Mouse (Mus musculus): ENCODE results near the gene Atoh8. TPM values are rescaled to one million over a fixed set of nuclear protein-coding genes. Genes with fewer than 3 reads are reported as not detected.

Gene Atoh8
- polyA plus RNA-seq, 1 experiment from 2014 or later = 13.3 TPM

DNA sequence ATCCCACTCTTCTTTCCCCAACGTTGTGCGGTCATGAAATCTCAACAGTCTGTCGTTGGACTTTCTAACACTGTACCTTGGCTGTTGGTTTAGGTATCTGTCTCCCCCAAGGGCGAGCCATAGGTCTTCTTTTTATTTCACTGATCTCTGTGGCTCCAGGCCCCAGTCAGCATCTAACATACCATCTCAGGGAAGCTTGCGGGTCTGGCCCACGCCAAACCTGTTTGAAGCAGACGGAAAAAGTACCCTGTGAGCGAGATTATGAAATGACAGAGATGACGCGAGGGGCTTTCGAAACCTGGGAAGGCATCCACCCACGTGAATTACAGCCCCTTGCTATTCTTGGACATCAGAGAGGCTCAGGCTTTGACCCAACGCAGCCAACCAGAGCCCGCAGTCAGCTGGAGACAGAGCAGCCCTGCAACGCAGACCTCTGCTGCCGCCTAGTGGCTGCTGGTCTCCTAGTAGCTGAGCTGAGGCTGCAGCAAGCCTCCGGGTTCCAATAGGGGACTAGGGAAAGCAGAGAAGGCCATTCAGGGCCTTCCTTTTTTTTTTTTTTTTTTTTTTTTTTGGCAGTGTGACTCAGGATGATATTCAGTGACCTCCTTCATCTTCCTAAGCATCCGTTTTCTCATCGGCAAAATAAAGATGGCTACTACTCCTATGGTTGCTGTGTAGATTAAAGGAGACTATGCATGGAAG lies 25.8 kb upstream of the Atoh8 start:
- WGBS = 29% methylated on average over 19 of the region's 19 CpGs
- Histone ChIP-seq H3K27ac (ENCODE audit: low read depth, low read length) (no peak overlapping the region), H3K4me2 (replicated peaks; ENCODE audit: low read depth, low read length) (no peak overlapping the region), H3K4me1 (ENCODE audit: control insufficient read depth, insufficient read depth, low read length) (no peaks in the 10 kb centered on the region), H3K9ac (ENCODE audit: low read depth, low read length) (no peak overlapping the region), H3K27me3 (ENCODE audit: control insufficient read depth, insufficient read depth, low read length) (no peaks in the 10 kb centered on the region), H3K4me3 (ENCODE audit: low read length) (no peak overlapping the region), H3K36me3 (ENCODE audit: control insufficient read depth, insufficient read depth, low read length) (no peaks in the 10 kb centered on the region), H3K9me3 (ENCODE audit: control insufficient read depth, low read length) (no peaks in the 10 kb centered on the region)
- ATAC-seq (ENCODE audit: low FRiP score, low TSS enrichment) = peak; percentile 91

DNA sequence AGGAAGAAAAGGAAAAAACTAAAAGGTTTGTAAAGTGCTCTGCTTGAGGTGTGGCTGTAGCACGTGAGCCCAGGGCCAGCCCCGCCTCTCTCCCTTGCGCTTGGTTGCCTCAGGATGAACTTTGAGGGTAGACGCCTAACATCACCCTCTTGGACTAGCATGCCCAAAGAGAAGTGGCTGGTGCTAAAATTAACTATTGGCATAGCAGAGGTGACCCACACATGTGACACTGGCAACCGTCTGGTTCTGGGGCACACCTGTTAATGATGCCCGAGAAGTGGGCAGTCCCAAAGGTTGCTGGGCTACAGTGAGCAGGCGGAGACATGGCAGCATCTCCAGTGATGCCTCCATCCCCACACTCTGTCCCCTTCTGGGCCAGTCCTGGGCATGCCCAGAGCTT lies 24.1 kb upstream of the Atoh8 start:
- Histone ChIP-seq H3K4me3 (ENCODE audit: low read length) (no peak overlapping the region), H3K9me3 (ENCODE audit: control insufficient read depth, low read length) (no peaks in the 10 kb centered on the region), H3K36me3 (ENCODE audit: control insufficient read depth, insufficient read depth, low read length) (no peaks in the 10 kb centered on the region), H3K4me2 (replicated peaks; ENCODE audit: low read depth, low read length) (no peak overlapping the region), H3K27ac (ENCODE audit: low read depth, low read length) (no peak overlapping the region), H3K27me3 (ENCODE audit: control insufficient read depth, insufficient read depth, low read length) (no peaks in the 10 kb centered on the region), H3K4me1 (ENCODE audit: control insufficient read depth, insufficient read depth, low read length) (no peaks in the 10 kb centered on the region), H3K9ac (ENCODE audit: low read depth, low read length) (no peak overlapping the region)
- no peak for ATAC-seq (ENCODE audit: low FRiP score, low TSS enrichment)
- 69% methylated on average over 7 of the region's 7 CpGs for WGBS

DNA sequence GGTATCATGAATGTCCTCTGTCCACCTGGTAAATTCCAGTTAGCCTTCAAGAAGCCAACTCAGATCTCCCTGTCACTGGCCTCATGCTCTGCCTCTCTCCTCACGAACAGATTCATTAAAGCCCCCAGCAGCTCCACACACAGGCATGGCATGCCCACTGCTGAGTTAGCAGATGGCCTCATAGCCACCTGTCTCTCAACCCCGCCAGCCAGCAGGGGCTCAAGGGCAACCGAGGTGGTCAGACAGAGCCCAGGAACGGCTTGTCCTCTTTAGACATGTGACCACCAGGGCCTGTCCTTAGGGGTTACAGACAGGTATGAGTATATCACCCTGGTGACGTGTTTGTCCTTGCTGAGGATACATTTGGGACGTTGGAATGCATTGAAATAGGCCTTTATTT lies 19.9 kb upstream of the Atoh8 start:
- WGBS = 72% methylated on average over 6 of the region's 6 CpGs
- Histone ChIP-seq H3K27ac (ENCODE audit: low read depth, low read length) (no peak overlapping the region), H3K9ac (ENCODE audit: low read depth, low read length) (no peak overlapping the region), H3K4me2 (replicated peaks; ENCODE audit: low read depth, low read length) (no peak overlapping the region), H3K27me3 (ENCODE audit: control insufficient read depth, insufficient read depth, low read length) (no peaks in the 10 kb centered on the region), H3K36me3 (ENCODE audit: control insufficient read depth, insufficient read depth, low read length) (no peaks in the 10 kb centered on the region), H3K4me3 (ENCODE audit: low read length) (no peak overlapping the region), H3K9me3 (ENCODE audit: control insufficient read depth, low read length) (no peaks in the 10 kb centered on the region), H3K4me1 (ENCODE audit: control insufficient read depth, insufficient read depth, low read length) (no peaks in the 10 kb centered on the region)
- no peak for ATAC-seq (ENCODE audit: low FRiP score, low TSS enrichment)

DNA sequence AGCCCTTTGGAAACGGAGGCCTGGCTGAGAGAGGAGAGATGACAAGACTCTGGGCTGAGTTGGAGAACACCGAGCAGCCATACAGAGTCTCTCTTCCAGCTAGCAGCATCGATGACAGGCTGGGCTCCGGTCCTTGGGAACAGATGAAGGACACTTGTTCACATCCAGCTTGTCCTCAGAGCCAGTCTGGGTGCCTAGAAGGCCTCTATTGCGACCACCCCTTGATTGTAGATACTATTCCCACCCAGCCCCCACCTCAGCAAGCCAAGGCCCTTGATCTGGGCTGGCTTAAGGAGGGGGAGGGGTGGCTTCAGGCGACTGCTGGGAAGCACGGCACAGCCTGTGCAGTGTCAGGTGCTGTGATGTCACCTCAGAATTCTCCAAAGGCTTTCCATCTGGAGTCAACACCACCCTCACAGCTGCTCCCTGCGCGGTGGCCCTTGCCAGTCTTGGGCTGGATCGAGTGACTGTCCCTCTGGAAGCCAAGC lies 19.3 kb upstream of the Atoh8 start:
- no peak overlapping the region for H3K27ac ChIP-seq (ENCODE audit: low read depth, low read length)
- no peaks in the 10 kb centered on the region for H3K4me1 ChIP-seq (ENCODE audit: control insufficient read depth, insufficient read depth, low read length)
- no peaks in the 10 kb centered on the region for H3K27me3 ChIP-seq (ENCODE audit: control insufficient read depth, insufficient read depth, low read length)
- no peaks in the 10 kb centered on the region for H3K9me3 ChIP-seq (ENCODE audit: control insufficient read depth, low read length)
- no peaks in the 10 kb centered on the region for H3K36me3 ChIP-seq (ENCODE audit: control insufficient read depth, insufficient read depth, low read length)
- no peak overlapping the region for H3K4me3 ChIP-seq (ENCODE audit: low read length)
- peak; percentile 48; the same call in 1 of the 2 replicates for ATAC-seq (ENCODE audit: low FRiP score, low TSS enrichment)
- no peak overlapping the region for H3K4me2 ChIP-seq (replicated peaks; ENCODE audit: low read depth, low read length)
- 47% methylated on average over 10 of the region's 10 CpGs for WGBS
- H3K9ac ChIP-seq (ENCODE audit: low read depth, low read length) = no peak overlapping the region

DNA sequence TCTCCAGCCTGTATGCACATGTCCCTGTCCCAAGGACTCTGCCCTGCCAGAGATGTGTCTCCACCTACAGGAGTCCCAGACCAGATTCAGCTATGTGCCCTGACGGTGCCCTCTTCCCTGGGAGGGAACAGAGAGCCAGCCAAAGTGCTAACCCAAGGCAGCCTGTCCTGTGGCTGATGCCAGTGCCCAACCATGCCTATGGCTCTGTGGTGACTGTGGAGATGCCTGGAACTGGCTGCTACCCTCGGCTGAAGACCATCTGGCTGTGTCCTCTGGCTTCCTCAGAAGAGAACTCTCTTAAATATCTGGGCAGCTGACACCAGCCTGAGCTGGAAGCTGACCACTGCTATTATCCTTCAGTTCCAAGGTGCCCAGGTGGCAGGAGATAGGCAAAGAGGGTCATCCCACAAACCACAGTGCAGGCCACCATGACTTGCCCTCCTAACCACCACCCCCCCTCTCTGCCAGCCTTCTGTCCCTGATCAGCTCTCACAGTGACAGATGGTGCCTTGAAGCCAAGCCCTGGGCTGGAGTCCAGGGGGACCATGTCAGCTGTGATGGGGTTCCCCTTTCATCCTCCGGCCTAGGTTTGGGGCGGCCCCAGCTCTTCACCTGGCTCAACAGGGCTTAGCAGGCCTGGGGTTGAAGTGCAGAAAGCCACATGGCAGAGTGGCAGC lies 18.7 kb upstream of the Atoh8 start:
- ATAC-seq (ENCODE audit: low FRiP score, low TSS enrichment) = no peak
- Histone ChIP-seq H3K9me3 (ENCODE audit: control insufficient read depth, low read length) (no peaks in the 10 kb centered on the region), H3K27ac (ENCODE audit: low read depth, low read length) (no peak overlapping the region), H3K4me1 (ENCODE audit: control insufficient read depth, insufficient read depth, low read length) (no peaks in the 10 kb centered on the region), H3K36me3 (ENCODE audit: control insufficient read depth, insufficient read depth, low read length) (no peaks in the 10 kb centered on the region), H3K27me3 (ENCODE audit: control insufficient read depth, insufficient read depth, low read length) (no peaks in the 10 kb centered on the region), H3K4me2 (replicated peaks; ENCODE audit: low read depth, low read length) (no peak overlapping the region), H3K4me3 (ENCODE audit: low read length) (no peak overlapping the region), H3K9ac (ENCODE audit: low read depth, low read length) (no peak overlapping the region)
- WGBS = 79% methylated on average over 4 of the region's 4 CpGs

DNA sequence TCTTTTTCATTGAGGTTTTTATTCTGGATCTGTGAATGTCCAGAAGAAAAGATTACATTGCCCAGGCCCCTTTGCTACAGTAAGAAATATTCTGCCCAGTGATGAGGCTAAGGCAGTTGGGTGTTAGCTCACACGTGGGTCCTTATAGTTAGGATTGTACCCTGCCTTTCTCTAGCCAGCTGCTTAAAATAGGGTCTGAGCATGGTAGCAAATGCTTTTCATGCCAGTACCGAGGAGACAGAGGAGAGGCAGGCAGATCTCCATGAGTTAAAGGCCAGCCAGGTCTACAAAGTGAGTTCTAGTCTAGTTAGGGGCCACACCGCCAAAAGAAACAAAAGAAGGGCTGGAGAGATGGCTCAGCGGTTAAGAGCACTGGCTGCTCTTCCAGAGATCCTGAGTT lies 17.8 kb upstream of the Atoh8 start:
- no peaks in the 10 kb centered on the region for H3K27me3 ChIP-seq (ENCODE audit: control insufficient read depth, insufficient read depth, low read length)
- no peak overlapping the region for H3K27ac ChIP-seq (ENCODE audit: low read depth, low read length)
- H3K9me3 ChIP-seq (ENCODE audit: control insufficient read depth, low read length) = no peaks in the 10 kb centered on the region
- no peak overlapping the region for H3K4me2 ChIP-seq (replicated peaks; ENCODE audit: low read depth, low read length)
- H3K4me3 ChIP-seq (ENCODE audit: low read length) = no peak overlapping the region
- no peak for ATAC-seq (ENCODE audit: low FRiP score, low TSS enrichment)
- peaks cover 6% of the 10 kb centered on the region; the same call in 1 of the 2 replicates for H3K4me1 ChIP-seq (ENCODE audit: control insufficient read depth, insufficient read depth, low read length)
- WGBS = 78% methylated on average over 4 of the region's 4 CpGs
- no peak overlapping the region for H3K9ac ChIP-seq (ENCODE audit: low read depth, low read length)
- no peaks in the 10 kb centered on the region for H3K36me3 ChIP-seq (ENCODE audit: control insufficient read depth, insufficient read depth, low read length)

DNA sequence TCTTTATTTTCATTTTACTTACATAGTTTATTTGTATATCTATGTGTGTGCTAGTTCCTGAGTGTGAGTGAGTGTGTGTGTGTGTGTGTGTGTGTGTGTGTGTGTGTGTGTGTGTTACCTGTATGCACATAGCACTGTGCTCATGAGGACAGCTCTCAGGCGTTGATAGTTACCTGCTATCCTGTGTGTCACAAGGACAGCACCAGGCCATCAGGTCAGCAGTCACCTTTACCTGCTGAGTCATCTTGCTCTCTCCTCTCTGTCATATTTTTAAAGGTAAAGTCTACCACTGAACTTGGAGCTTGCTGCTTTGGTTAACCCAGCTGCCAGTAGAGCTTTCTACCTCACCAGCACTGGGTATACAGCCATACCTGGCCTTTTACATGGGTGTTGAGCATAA lies 17.1 kb upstream of the Atoh8 start:
- WGBS = 89% methylated on average over 1 of the region's 1 CpGs
- no peak overlapping the region for H3K9ac ChIP-seq (ENCODE audit: low read depth, low read length)
- no peak overlapping the region for H3K4me2 ChIP-seq (replicated peaks; ENCODE audit: low read depth, low read length)
- H3K4me1 ChIP-seq (ENCODE audit: control insufficient read depth, insufficient read depth, low read length) = peaks cover 9% of the 10 kb centered on the region; the same call in 1 of the 2 replicates
- H3K27me3 ChIP-seq (ENCODE audit: control insufficient read depth, insufficient read depth, low read length) = no peaks in the 10 kb centered on the region
- no peak for ATAC-seq (ENCODE audit: low FRiP score, low TSS enrichment)
- H3K4me3 ChIP-seq (ENCODE audit: low read length) = no peak overlapping the region
- H3K36me3 ChIP-seq (ENCODE audit: control insufficient read depth, insufficient read depth, low read length) = no peaks in the 10 kb centered on the region
- no peaks in the 10 kb centered on the region for H3K9me3 ChIP-seq (ENCODE audit: control insufficient read depth, low read length)
- no peak overlapping the region for H3K27ac ChIP-seq (ENCODE audit: low read depth, low read length)

DNA sequence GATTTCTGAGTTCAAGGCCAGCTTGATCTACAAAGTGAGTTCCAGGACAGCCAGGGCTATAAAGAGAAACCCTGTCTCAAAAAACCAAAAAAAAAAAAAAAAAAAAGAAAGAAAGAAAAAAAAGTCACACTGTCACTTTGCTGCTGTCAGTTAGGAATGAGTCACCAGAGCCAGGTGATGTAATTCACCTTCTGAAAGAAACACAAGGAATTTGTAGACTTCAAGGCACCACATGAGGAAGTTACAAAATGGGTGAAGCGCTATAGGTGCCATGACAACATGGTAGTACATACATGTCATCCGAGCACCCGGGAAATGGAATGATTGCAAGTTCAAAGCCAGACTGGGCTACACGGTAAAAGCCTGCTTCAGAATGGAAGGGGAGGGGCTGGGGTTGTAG lies 14.6 kb upstream of the Atoh8 start:
- no peak overlapping the region for H3K9ac ChIP-seq (ENCODE audit: low read depth, low read length)
- H3K27ac ChIP-seq (ENCODE audit: low read depth, low read length) = no peak overlapping the region
- no peak for ATAC-seq (ENCODE audit: low FRiP score, low TSS enrichment)
- no peaks in the 10 kb centered on the region for H3K36me3 ChIP-seq (ENCODE audit: control insufficient read depth, insufficient read depth, low read length)
- H3K27me3 ChIP-seq (ENCODE audit: control insufficient read depth, insufficient read depth, low read length) = no peaks in the 10 kb centered on the region
- WGBS = 93% methylated on average over 4 of the region's 4 CpGs
- H3K4me1 ChIP-seq (ENCODE audit: control insufficient read depth, insufficient read depth, low read length) = peaks cover 13% of the 10 kb centered on the region
- H3K9me3 ChIP-seq (ENCODE audit: control insufficient read depth, low read length) = no peaks in the 10 kb centered on the region
- H3K4me2 ChIP-seq (replicated peaks; ENCODE audit: low read depth, low read length) = no peak overlapping the region
- no peak overlapping the region for H3K4me3 ChIP-seq (ENCODE audit: low read length)

DNA sequence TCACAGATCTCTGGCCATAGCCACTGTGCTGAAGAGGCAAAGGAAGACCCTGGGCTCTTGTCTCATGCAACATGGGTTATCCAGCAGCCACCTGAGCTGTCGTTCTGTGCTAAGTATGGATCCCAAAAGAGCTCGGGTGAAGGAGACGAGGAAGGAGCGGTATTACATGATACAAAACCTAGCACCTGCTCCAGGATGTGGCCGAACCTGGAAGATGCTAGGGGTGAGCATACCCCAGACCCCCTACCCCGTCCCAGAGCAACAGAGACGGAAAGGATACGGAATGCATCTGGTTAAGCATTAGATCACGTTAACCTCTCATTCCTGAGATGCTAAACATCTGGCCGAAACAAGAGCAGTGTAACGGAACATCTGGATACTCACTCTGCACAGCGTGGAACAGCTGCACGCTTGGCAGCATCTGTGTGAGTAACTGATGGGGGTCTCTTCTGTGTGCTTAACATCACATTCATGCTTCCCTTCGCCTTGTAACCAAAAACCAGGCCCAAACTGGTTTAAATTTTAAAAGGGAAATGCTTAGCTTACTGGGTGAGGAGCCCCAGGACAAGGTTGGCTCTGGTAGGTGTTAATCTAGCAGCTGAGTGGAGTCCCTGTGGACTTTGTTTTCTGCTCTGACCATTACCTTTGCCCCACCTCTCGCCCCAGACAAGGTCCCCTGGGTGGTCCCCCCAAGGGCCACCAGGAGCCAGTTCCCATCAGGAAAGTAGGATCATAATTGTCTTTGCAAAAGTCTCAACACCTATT lies 13.0 kb upstream of the Atoh8 start:
- no peak overlapping the region for H3K9ac ChIP-seq (ENCODE audit: low read depth, low read length)
- H3K27ac ChIP-seq (ENCODE audit: low read depth, low read length) = no peak overlapping the region
- H3K4me2 ChIP-seq (replicated peaks; ENCODE audit: low read depth, low read length) = no peak overlapping the region
- peaks cover 24% of the 10 kb centered on the region for H3K4me1 ChIP-seq (ENCODE audit: control insufficient read depth, insufficient read depth, low read length)
- no peaks in the 10 kb centered on the region for H3K27me3 ChIP-seq (ENCODE audit: control insufficient read depth, insufficient read depth, low read length)
- H3K36me3 ChIP-seq (ENCODE audit: control insufficient read depth, insufficient read depth, low read length) = no peaks in the 10 kb centered on the region
- H3K9me3 ChIP-seq (ENCODE audit: control insufficient read depth, low read length) = no peaks in the 10 kb centered on the region
- no peak overlapping the region for H3K4me3 ChIP-seq (ENCODE audit: low read length)
- peak; percentile 41; the same call in 1 of the 2 replicates for ATAC-seq (ENCODE audit: low FRiP score, low TSS enrichment)
- 35% methylated on average over 15 of the region's 15 CpGs for WGBS
